ENCODE assay signal across 14 mouse cellular contexts in genomic region chr15:86252684-86253083, GRCm38 (mm10). TPM values are rescaled to one million over a fixed set of nuclear protein-coding genes. Genes with fewer than 3 reads are reported as not detected.
DNase-seq lines count a peak whose midpoint lies in the region; ATAC-seq and TF ChIP-seq lines count a peak whose summit lies in the region.
"Had no signal": no experiment of that assay in that cellular context is flagged by ENCODE, and none has a peak within 500 bp of the region (broad histone marks: within the 10 kb centered on the region; RNA-seq: fewer than 3 reads in every experiment).

No protein-coding gene starts in this region.

- H3K4me3 ChIP-seq in layer of hippocampus, adult 2 months: no peak overlapping the region
- H3K4me3 ChIP-seq in midbrain, postnatal 0 days (ENCODE audit: low read depth, low read length): no peak overlapping the region
- H3K4me3 ChIP-seq in midbrain, embryonic 14.5 days (replicated peaks; ENCODE audit: low read depth, low read length): no peak overlapping the region
- H3K4me3 ChIP-seq: embryonic facial prominence, embryonic 13.5 days; hindbrain, embryonic 15.5 days; limb, embryonic 15.5 days had no signal

- H3K27ac ChIP-seq in layer of hippocampus, adult 2 months: peak overlapping the region; percentile 3
- H3K27ac ChIP-seq in midbrain, postnatal 0 days (ENCODE audit: low read depth, low read length): no peak overlapping the region
- no peak overlapping the region for H3K27ac ChIP-seq in midbrain, embryonic 14.5 days (replicated peaks; ENCODE audit: low read depth, low read length)
- H3K27ac ChIP-seq: embryonic facial prominence, embryonic 13.5 days; hindbrain, embryonic 15.5 days; limb, embryonic 15.5 days had no signal

- DNase-seq in CD4-positive, CD25-positive, alpha-beta regulatory T cell, adult 2 months (ENCODE audit: low read depth, low spot score): peak; percentile 21
- no peak for DNase-seq in layer of hippocampus, adult 2 months (ENCODE audit: low spot score in 2 of 2)
- no peak for DNase-seq in layer of hippocampus, postnatal 25 days (ENCODE audit: extremely low spot score in 1 of 2, low spot score in 1 of 2)
- DNase-seq in midbrain, postnatal 0 days (ENCODE audit: low spot score): no peak
- no peak for DNase-seq in midbrain, embryonic 14.5 days
- DNase-seq in layer of hippocampus, postnatal 14 days (ENCODE audit: low spot score in 2 of 2): no peak
- DNase-seq: cerebellum, adult 11-12 months; heart, adult 18-20 months; kidney, adult 8-10 months had no signal

- no peak for ATAC-seq in CD4-positive, CD25-positive, alpha-beta regulatory T cell, adult 4 months
- ATAC-seq in midbrain, postnatal 0 days (ENCODE audit: low FRiP score): no peak
- no peak for ATAC-seq in midbrain, embryonic 14.5 days (ENCODE audit: low FRiP score, low TSS enrichment)
- peak; percentile 45; the same call in 1 of the 2 replicates for ATAC-seq in granulocyte monocyte progenitor cell, adult 5-6 weeks (replicated peaks; ENCODE audit: poor library complexity, severe bottlenecking)

- H3K4me2 ChIP-seq in midbrain, postnatal 0 days (ENCODE audit: low read depth, low read length, poor library complexity, severe bottlenecking): no peak overlapping the region
- H3K4me2 ChIP-seq in midbrain, embryonic 14.5 days (ENCODE audit: low read length): no peak overlapping the region
- H3K4me2 ChIP-seq: embryonic facial prominence, embryonic 13.5 days; limb, embryonic 15.5 days had no signal

- 72% methylated on average over 4 of the region's 4 CpGs for WGBS in midbrain, postnatal 0 days
- 58% methylated on average over 4 of the region's 4 CpGs for WGBS in midbrain, embryonic 14.5 days

- no peaks in the 10 kb centered on the region for H3K36me3 ChIP-seq in midbrain, postnatal 0 days (ENCODE audit: insufficient read depth, low read length)
- H3K36me3 ChIP-seq in midbrain, embryonic 14.5 days (ENCODE audit: control insufficient read depth, insufficient read depth, low read length): no peaks in the 10 kb centered on the region
- H3K36me3 ChIP-seq: hindbrain, embryonic 15.5 days had no signal

- TF ChIP-seq CTCF in layer of hippocampus, adult 2 months (conservative IDR thresholded peaks at IDR 0.05): peak; percentile 68
- peak; percentile 46 for TF ChIP-seq CTCF in midbrain, postnatal 0 days (IDR thresholded peaks at IDR 0.05)

- no peaks in the 10 kb centered on the region for H3K27me3 ChIP-seq in midbrain, postnatal 0 days (ENCODE audit: insufficient read depth, low read length)
- H3K27me3 ChIP-seq in midbrain, embryonic 14.5 days (ENCODE audit: control insufficient read depth, insufficient read depth, low read length): no peaks in the 10 kb centered on the region
- H3K27me3 ChIP-seq: embryonic facial prominence, embryonic 13.5 days; hindbrain, embryonic 15.5 days; limb, embryonic 15.5 days had no signal

- no peak overlapping the region for H3K9ac ChIP-seq in midbrain, postnatal 0 days (replicated peaks; ENCODE audit: low read length, poor library complexity, severe bottlenecking)
- no peak overlapping the region for H3K9ac ChIP-seq in midbrain, embryonic 14.5 days (replicated peaks; ENCODE audit: low read length)
- H3K9ac ChIP-seq: embryonic facial prominence, embryonic 13.5 days; hindbrain, embryonic 15.5 days; limb, embryonic 15.5 days had no signal

- no peaks in the 10 kb centered on the region for H3K9me3 ChIP-seq in midbrain, postnatal 0 days (ENCODE audit: low read length)
- H3K9me3 ChIP-seq in midbrain, embryonic 14.5 days (ENCODE audit: control insufficient read depth, low read length): no peaks in the 10 kb centered on the region
- H3K9me3 ChIP-seq: embryonic facial prominence, embryonic 13.5 days; hindbrain, embryonic 15.5 days; limb, embryonic 15.5 days had no signal

- no peaks in the 10 kb centered on the region; the same call in 1 of the 2 replicates for H3K4me1 ChIP-seq in midbrain, postnatal 0 days (ENCODE audit: insufficient read depth, low read length)
- H3K4me1 ChIP-seq in midbrain, embryonic 14.5 days (ENCODE audit: control insufficient read depth, insufficient read depth, low read length): peaks cover 7% of the 10 kb centered on the region; the same call in 1 of the 2 replicates

RNA-seq across cellular contexts. Expression of gene Tbc1d22a, which starts 38.4 kb away (rescaled TPM):
- 10 to 100 TPM in 1 of 2 experiments, 1 to 10 TPM in 1; 8.4 to 16.2 TPM for polyA plus RNA-seq in CD4-positive, CD25-positive, alpha-beta regulatory T cell, adult 4 months (2017; shearing (Covaris generic))
- total RNA-seq in layer of hippocampus, adult 2 months (2021): 10 to 100 TPM; 33.2 to 34.7 TPM
- total RNA-seq in layer of hippocampus, postnatal 25 days (2021): 10 to 100 TPM; 33.5 to 34.5 TPM
- total RNA-seq in midbrain, postnatal 0 days (2014; rRNA removed): 19.7 and 19.8 TPM in 2 replicates
- 13.6 and 13.9 TPM in 2 replicates for polyA plus RNA-seq in midbrain, postnatal 0 days (2015; fragmentation: Nextera tagmentation; extraction: Ambion mirVana)
- 9.3 and 11.9 TPM in 2 replicates for polyA plus RNA-seq in midbrain, embryonic 14.5 days (2014; fragmentation: Nextera tagmentation; extraction: Ambion mirVana)
- 18.6 and 18.8 TPM in 2 replicates for total RNA-seq in granulocyte monocyte progenitor cell, adult 5-6 weeks (2014; fragmentation: Nextera tagmentation)
- total RNA-seq in granulocyte monocyte progenitor cell, adult 5-6 weeks (2017): 26.5 and 46.7 TPM in 2 replicates
- 10 to 100 TPM; 29.8 to 30.1 TPM for total RNA-seq in layer of hippocampus, postnatal 14 days (2021)
